Mouse (Mus musculus) NIH3T3 (cell line): ENCODE results near the gene Tanc1.

Experiments
- DNase-seq: peaks from one replicate; pipeline ENCODE4 v3.0.0-alpha.2; 2012; ENCODE audit warnings: low read depth

The Tanc1 gene

GRCm38 (mm10) chr2:59612733-59613473 is 1.1 kb downstream of the Tanc1 start:
- DNase-seq = peak; percentile 51

GRCm38 (mm10) chr2:59613474-59614019 is 1.7 kb downstream of the Tanc1 start:
- peak; percentile 61 for DNase-seq

- DNase-seq = peak; percentile 57
Observed at GRCm38 (mm10) chr2:59616890-59617289, 5.0 kb downstream of the Tanc1 start.

- DNase-seq = no peak
Observed at GRCm38 (mm10) chr2:59618996-59619395, 7.2 kb downstream of the Tanc1 start.

- no peak for DNase-seq
Observed at GRCm38 (mm10) chr2:59620601-59621000, 8.8 kb downstream of the Tanc1 start.

GRCm38 (mm10) chr2:59622514-59623139 is 10.8 kb downstream of the Tanc1 start:
- no peak for DNase-seq

GRCm38 (mm10) chr2:59623858-59624257 is 12.0 kb downstream of the Tanc1 start:
- DNase-seq = no peak

GRCm38 (mm10) chr2:59625416-59625815 is 13.6 kb downstream of the Tanc1 start:
- no peak for DNase-seq

- DNase-seq = no peak
Observed at GRCm38 (mm10) chr2:59625927-59626326, 14.1 kb downstream of the Tanc1 start.

GRCm38 (mm10) chr2:59626422-59626821 is 14.6 kb downstream of the Tanc1 start:
- no peak for DNase-seq

GRCm38 (mm10) chr2:59627502-59627901 is 15.7 kb downstream of the Tanc1 start:
- no peak for DNase-seq

GRCm38 (mm10) chr2:59628057-59628901 is 16.4 kb downstream of the Tanc1 start:
- DNase-seq = no peak

GRCm38 (mm10) chr2:59629829-59630228 is 18.0 kb downstream of the Tanc1 start:
- DNase-seq = peak; percentile 32

- peak; percentile 40 for DNase-seq
Observed at GRCm38 (mm10) chr2:59631406-59631805, 19.6 kb downstream of the Tanc1 start.

GRCm38 (mm10) chr2:59633761-59634430 is 22.1 kb downstream of the Tanc1 start:
- DNase-seq = peak; percentile 49

GRCm38 (mm10) chr2:59637040-59637785 is 25.4 kb downstream of the Tanc1 start:
- DNase-seq = no peak

- no peak for DNase-seq
Observed at GRCm38 (mm10) chr2:59642722-59643121, 30.9 kb downstream of the Tanc1 start.

GRCm38 (mm10) chr2:59644816-59645215 is 33.0 kb downstream of the Tanc1 start:
- DNase-seq = no peak

- DNase-seq = peak; percentile 43
Observed at GRCm38 (mm10) chr2:59645515-59645914, 33.7 kb downstream of the Tanc1 start.

- DNase-seq = no peak
Observed at GRCm38 (mm10) chr2:59646740-59647390, 35.0 kb downstream of the Tanc1 start.

- DNase-seq = no peak
Observed at GRCm38 (mm10) chr2:59648444-59648843, 36.6 kb downstream of the Tanc1 start.
